Mouse (Mus musculus): ENCODE results near the gene 2900011O08Rik.
"Not testable (repeated sequence)": the region's sequence is repeated elsewhere in the genome, so short reads cannot be mapped to it uniquely, and the experiment has no call there.

GRCm38 (mm10) chr16:13977026-13977425 lies 9.4 kb upstream of the 2900011O08Rik start:
- not testable (repeated sequence) for TF ChIP-seq GATA1 (IDR thresholded peaks at IDR 0.05; ENCODE audit: borderline replicate concordance, low read length); FLI1 (IDR thresholded peaks at IDR 0.05; ENCODE audit: low read length)
